Mouse (Mus musculus) stomach, postnatal 0 days (tissue): ENCODE measurements at regions not wholly inside any gene's neighbourhood (a gene's known extent, or its start where the extent isn't known, plus 50 kb on each side); places are given as distances from the start of the nearest gene placed in this dataset.

Source experiments
- ATAC-seq: fragments of 200-750 bp; cut with Nextera tagmentation; 2 replicates; pipeline ENCODE4 v1.8.0; 2017; ENCODE audit not compliant: low FRiP score, low TSS enrichment
- DNase-seq: peaks from one replicate; pipeline ENCODE4 v3.0.0-alpha.2; 2016; ENCODE audit warnings: low spot score
- H3K27ac ChIP-seq: fragments of 300-500 bp; sonication (generic); replicated peaks from 2 replicates; pipeline ENCODE4 v1.5.1; 2014; ENCODE audit warnings: mild to moderate bottlenecking, control low read depth
- H3K27me3 ChIP-seq: fragments of 300-500 bp; sonication (generic); 2 replicates; pipeline ENCODE4 v1.6.1; 2014; ENCODE audit warnings: low read length; ENCODE audit not compliant: control insufficient read depth, insufficient read depth
- H3K36me3 ChIP-seq: fragments of 300-500 bp; sonication (generic); 2 replicates; pipeline ENCODE4 v1.6.1; 2014; ENCODE audit warnings: low read length, mixed read lengths; ENCODE audit not compliant: control insufficient read depth, insufficient read depth
- H3K4me1 ChIP-seq: fragments of 300-500 bp; sonication (generic); replicated peaks from 2 replicates; pipeline ENCODE4 v1.6.1; 2014; ENCODE audit warnings: antibody characterized with exemption; ENCODE audit not compliant: control insufficient read depth, insufficient read depth
- H3K4me2 ChIP-seq: fragments of 300-500 bp; sonication (generic); replicated peaks from 2 replicates; pipeline ENCODE4 v1.6.1; 2014; ENCODE audit warnings: low read depth, mild to moderate bottlenecking, control low read depth, moderate library complexity
- H3K4me3 ChIP-seq: fragments of 300-500 bp; sonication (generic); 2 replicates; pipeline ENCODE4 v1.5.1; 2014; ENCODE audit warnings: low read depth, low read length, control low read depth
- H3K9ac ChIP-seq: fragments of 300-500 bp; sonication (generic); 2 replicates; pipeline ENCODE4 v1.6.1; 2014; ENCODE audit warnings: mild to moderate bottlenecking, low read length, control low read depth, mixed read lengths
- H3K9me3 ChIP-seq: fragments of 300-500 bp; sonication (generic); 2 replicates; pipeline ENCODE4 v1.6.1; 2016; ENCODE audit warnings: low read length; ENCODE audit not compliant: control insufficient read depth
- CTCF ChIP-seq: IDR thresholded peaks from 2 replicates; pipeline ENCODE4 v1.5.1; 2016; ENCODE audit warnings: antibody characterized with exemption, low read depth, mild to moderate bottlenecking, moderate library complexity
- EP300 ChIP-seq: optimal IDR thresholded peaks from 2 replicates; pipeline ENCODE3; 2016; ENCODE audit warnings: antibody characterized with exemption
- WGBS: fragments of 180-500 bp; shearing (Covaris S2); extraction: QIAGEN DNeasy Blood & Tissue Kit; methylation state at CpG from one replicate; pipeline ENCODE4 v1.1.7; 2014; 5-methylcytosine and 5-hydroxymethylcytosine counted together

DNA sequence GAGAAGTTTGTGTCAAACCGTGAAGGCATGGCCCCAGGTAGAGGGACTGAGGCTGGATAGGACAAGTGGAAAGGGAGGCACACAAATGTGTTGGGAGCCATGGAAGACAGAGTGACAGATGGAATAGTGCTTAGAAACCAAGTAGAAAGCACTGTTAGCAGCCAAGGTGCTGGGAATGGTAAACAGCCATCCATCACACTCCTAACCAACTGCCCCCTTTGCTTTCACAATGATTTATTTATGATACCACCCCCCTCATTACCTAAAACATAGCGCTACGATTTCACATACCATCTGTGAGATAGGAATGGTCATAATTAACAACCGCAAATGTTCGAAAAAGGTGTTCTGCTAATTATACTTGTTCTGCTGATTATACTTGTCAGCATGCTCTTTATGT lies 209.6 kb upstream of the Nbea start:
- Histone ChIP-seq H3K4me2 (no peak overlapping the region), H3K9ac (no peak overlapping the region), H3K36me3 (no peaks in the 10 kb centered on the region), H3K27ac (no peak overlapping the region), H3K27me3 (no peaks in the 10 kb centered on the region), H3K4me1 (no peaks in the 10 kb centered on the region), H3K9me3 (no peaks in the 10 kb centered on the region), H3K4me3 (no peak overlapping the region)
- TF ChIP-seq EP300 (no peak), CTCF (no peak)
- 59% methylated on average over 5 of the region's 5 CpGs for WGBS
- ATAC-seq (no peak), DNase-seq (no peak)

DNA sequence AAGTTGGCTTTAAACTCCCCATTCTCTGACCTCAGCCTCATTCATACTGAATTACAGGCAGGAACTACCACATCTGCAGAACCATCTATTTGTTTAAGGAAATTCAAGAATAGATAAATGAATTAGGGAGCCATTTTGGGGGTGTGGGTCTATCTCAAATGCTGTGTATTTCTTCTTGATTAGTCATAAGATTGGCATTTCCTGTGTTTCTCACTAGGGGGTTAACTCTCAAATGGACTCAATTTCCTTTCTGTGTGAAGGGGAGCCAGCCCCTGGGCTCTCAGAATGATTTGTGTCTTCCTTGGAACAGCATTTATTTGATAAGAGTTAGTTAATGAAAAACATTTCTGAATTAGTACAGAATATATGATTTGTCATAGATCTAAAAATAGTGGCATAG lies 196.8 kb upstream of the Nbea start:
- Histone ChIP-seq H3K27me3 (no peaks in the 10 kb centered on the region), H3K4me2 (no peak overlapping the region), H3K4me1 (no peaks in the 10 kb centered on the region), H3K9me3 (no peaks in the 10 kb centered on the region), H3K36me3 (no peaks in the 10 kb centered on the region), H3K27ac (no peak overlapping the region), H3K9ac (no peak overlapping the region), H3K4me3 (no peak overlapping the region)
- no peak for ATAC-seq
- no peak for DNase-seq
- no peak for TF ChIP-seq CTCF
- no peak for TF ChIP-seq EP300

DNA sequence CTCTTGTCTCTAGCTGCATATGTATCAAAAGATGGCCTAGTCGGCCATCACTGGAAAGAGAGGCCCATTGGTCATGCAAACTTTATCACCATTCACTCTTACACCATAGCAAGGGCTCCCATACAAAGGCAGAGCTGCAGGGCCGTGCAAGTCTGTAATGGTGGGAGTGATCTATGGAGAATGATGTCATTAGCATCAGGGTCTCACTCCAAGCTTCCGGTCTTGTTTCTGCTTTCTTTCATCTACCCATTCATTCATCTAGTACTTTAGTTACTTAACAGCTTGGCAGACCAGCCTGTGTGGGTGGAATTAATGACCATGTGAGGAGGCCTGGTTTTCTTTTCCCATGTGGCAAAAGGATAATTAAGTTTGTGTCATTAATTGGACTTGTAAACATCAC lies 196.0 kb upstream of the Nbea start:
- H3K27ac ChIP-seq: no peak overlapping the region
- H3K4me1 ChIP-seq: no peaks in the 10 kb centered on the region
- no peaks in the 10 kb centered on the region for H3K27me3 ChIP-seq
- H3K4me2 ChIP-seq: no peak overlapping the region
- ATAC-seq: no peak
- no peaks in the 10 kb centered on the region for H3K9me3 ChIP-seq
- no peak overlapping the region for H3K4me3 ChIP-seq
- 69% methylated on average over 3 of the region's 3 CpGs for WGBS
- TF ChIP-seq CTCF (no peak), EP300 (no peak)
- no peak overlapping the region for H3K9ac ChIP-seq
- H3K36me3 ChIP-seq: no peaks in the 10 kb centered on the region
- DNase-seq: no peak

DNA sequence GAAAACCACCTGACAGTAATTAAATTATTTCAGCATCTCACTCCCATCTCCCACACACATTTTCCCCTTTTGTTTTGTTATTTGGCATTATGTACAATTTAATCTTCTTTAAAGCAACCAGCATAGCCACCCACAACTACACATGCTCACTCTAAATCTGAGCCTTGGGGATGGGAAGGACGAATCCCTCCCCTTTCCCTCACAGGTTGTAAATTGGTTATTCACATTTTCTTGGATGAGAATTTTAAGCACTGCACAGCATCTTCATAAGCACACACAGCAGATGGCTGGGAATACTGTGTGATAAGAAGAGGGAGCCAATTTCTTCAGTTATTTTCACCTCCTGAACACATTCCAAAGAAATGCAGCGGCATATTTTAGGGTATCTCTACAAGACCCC lies 179.0 kb upstream of the Nbea start:
- no peak for ATAC-seq
- no peaks in the 10 kb centered on the region for H3K9me3 ChIP-seq
- no peak overlapping the region for H3K9ac ChIP-seq
- no peaks in the 10 kb centered on the region for H3K36me3 ChIP-seq
- WGBS: 81% methylated on average over 2 of the region's 2 CpGs
- H3K4me2 ChIP-seq: no peak overlapping the region
- no peak overlapping the region for H3K27ac ChIP-seq
- no peaks in the 10 kb centered on the region for H3K4me1 ChIP-seq
- DNase-seq: no peak
- no peaks in the 10 kb centered on the region for H3K27me3 ChIP-seq
- no peak overlapping the region for H3K4me3 ChIP-seq
- TF ChIP-seq EP300: no peak
- TF ChIP-seq CTCF: no peak

DNA sequence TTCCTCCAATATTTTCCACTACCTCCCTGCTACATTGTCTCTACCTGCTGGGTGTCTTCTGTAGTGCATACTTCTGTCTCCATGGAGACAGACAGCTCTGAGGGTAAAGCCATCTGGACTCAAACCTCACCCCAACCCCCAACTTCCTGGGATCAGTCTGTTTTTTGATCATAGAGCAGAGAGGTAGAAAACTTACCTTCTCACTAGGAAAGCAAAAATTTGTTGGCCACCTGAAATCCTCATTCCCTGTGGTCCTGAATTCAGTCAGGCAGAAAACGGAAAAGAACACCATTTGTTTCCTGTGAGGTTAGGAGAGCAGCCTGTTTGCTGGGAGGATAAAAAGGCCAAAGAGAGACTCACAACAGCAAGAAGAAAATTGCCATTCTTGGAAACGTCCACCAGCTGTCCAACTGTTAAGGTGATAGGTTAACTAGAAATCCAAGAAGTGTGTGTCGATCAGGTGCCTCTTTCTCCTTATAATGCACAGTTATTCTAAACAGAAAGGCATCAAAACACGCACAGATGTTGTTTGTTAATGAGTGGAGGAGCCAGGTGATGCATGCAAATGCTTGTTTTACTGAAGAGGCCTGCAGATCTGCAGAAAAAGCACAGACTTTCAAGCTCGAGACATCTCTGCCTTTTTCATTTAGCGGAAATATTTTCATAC lies 173.7 kb upstream of the Nbea start:
- H3K36me3 ChIP-seq: no peaks in the 10 kb centered on the region
- no peaks in the 10 kb centered on the region for H3K9me3 ChIP-seq
- 56% methylated on average over 6 of the region's 6 CpGs for WGBS
- H3K27me3 ChIP-seq: no peaks in the 10 kb centered on the region
- no peak overlapping the region for H3K27ac ChIP-seq
- DNase-seq (no peak), ATAC-seq (no peak)
- H3K4me1 ChIP-seq: no peaks in the 10 kb centered on the region
- TF ChIP-seq EP300: no peak
- no peak for TF ChIP-seq CTCF
- no peak overlapping the region for H3K4me2 ChIP-seq
- no peak overlapping the region for H3K9ac ChIP-seq
- H3K4me3 ChIP-seq: no peak overlapping the region

DNA sequence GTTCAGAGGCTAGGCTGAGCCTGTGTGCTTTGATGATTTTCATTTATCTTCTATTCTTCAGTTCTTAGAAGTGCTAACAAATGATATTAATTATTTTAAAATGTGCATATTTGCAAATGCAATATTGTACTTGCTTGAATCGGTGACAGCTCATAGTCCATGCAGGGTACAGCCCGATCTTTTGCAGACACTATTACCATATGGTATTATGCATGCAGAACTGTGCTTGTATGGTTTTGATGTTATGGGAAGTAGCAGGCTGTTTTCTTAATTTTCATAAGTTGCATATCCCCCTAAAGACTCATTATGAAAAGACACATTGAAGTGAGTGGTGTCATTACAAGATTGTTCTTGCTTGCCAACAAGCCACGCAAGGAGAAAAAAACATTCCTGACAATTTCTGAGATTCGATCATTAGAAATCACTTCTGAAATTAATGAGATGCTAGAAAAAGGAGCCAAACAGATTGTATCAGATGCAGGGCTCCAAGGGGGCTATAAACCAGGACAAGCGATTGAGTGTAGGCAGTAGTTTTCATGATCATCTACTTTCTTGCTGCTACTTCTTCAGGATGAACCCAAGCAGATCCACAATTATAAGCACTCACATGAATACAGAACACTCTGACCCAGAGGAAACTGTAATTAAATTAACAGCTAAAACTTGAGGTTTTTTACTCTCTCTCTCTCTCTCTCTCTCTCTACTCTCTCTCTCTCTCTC lies 172.8 kb upstream of the Nbea start:
- ATAC-seq: no peak
- WGBS: 89% methylated on average over 5 of the region's 5 CpGs
- no peak overlapping the region for H3K27ac ChIP-seq
- no peak overlapping the region for H3K4me2 ChIP-seq
- TF ChIP-seq CTCF: no peak
- no peak for TF ChIP-seq EP300
- no peak overlapping the region for H3K9ac ChIP-seq
- H3K27me3 ChIP-seq: no peaks in the 10 kb centered on the region
- no peaks in the 10 kb centered on the region for H3K4me1 ChIP-seq
- DNase-seq: no peak
- no peaks in the 10 kb centered on the region for H3K36me3 ChIP-seq
- no peak overlapping the region for H3K4me3 ChIP-seq
- H3K9me3 ChIP-seq: no peaks in the 10 kb centered on the region
